Mouse (Mus musculus) ovary, postnatal 36 days (tissue): ENCODE data around the gene Dhrs3.

Experiments
- DNase-seq: peaks from one replicate; pipeline ENCODE4 v3.0.0; 2022; ENCODE audit warnings: low spot score, mixed read lengths

Gene Dhrs3

GRCm38 (mm10) chr4:144972948-144973720 is 80.5 kb downstream of the Dhrs3 start:
- no peak for DNase-seq

GRCm38 (mm10) chr4:144974458-144974857 is 81.8 kb downstream of the Dhrs3 start:
- no peak for DNase-seq

GRCm38 (mm10) chr4:144975505-144975904 is 82.9 kb downstream of the Dhrs3 start:
- no peak for DNase-seq

- DNase-seq, result no peak
Observed at GRCm38 (mm10) chr4:144977057-144977456, 84.4 kb downstream of the Dhrs3 start.
